Mouse (Mus musculus) myocyte (in vitro differentiated cells): ENCODE measurements around the gene Unc119.

Experiments
- CEBPB ChIP-seq: IDR thresholded peaks from 2 replicates; pipeline ENCODE4 v1.6.1; 2011; ENCODE audit warnings: mild to moderate bottlenecking, moderate library complexity; ENCODE audit not compliant: poor library complexity, insufficient read depth, severe bottlenecking
- E2F4 ChIP-seq: IDR thresholded peaks from one replicate; pipeline ENCODE4 v1.6.1; 2011; ENCODE audit warnings: mild to moderate bottlenecking, control low read depth, moderate library complexity; ENCODE audit not compliant: insufficient read depth
- MAX ChIP-seq: IDR thresholded peaks from one replicate; pipeline ENCODE4 v1.6.1; 2011; ENCODE audit warnings: low read depth, mild to moderate bottlenecking, control low read depth
- MYOD1 ChIP-seq, 3 experiments: IDR thresholded peaks; one replicate each; pipeline ENCODE4 v1.6.1; 2011; ENCODE audit warnings: control low read depth in 2 of 3, low read depth in 2 of 3, mild to moderate bottlenecking in 2 of 3, moderate library complexity in 1 of 3; ENCODE audit not compliant: insufficient read length in 2 of 3, control insufficient read depth in 1 of 3
- MYOG ChIP-seq, 3 experiments: IDR thresholded peaks; one replicate each; pipeline ENCODE4 v1.6.1; 2011; ENCODE audit warnings: control low read depth in 2 of 3, low read depth in 2 of 3, mild to moderate bottlenecking in 2 of 3; ENCODE audit not compliant: insufficient read length in 2 of 3, control insufficient read depth in 1 of 3, insufficient read depth in 1 of 3
- POLR2A ChIP-seq: IDR thresholded peaks from one replicate; pipeline ENCODE4 v1.6.1; 2011; ENCODE audit warnings: low read depth, mild to moderate bottlenecking, control low read depth, moderate library complexity; ENCODE audit not compliant: insufficient read length
- POLR2AphosphoS2 ChIP-seq: IDR thresholded peaks from one replicate; pipeline ENCODE4 v1.6.1; 2011; ENCODE audit warnings: low read depth, control low read depth; ENCODE audit not compliant: insufficient read length
- REST ChIP-seq: IDR thresholded peaks from one replicate; pipeline ENCODE4 v1.6.1; 2011; ENCODE audit warnings: mild to moderate bottlenecking, control low read depth, moderate library complexity; ENCODE audit not compliant: insufficient read depth, insufficient read length
- TCF12 ChIP-seq: IDR thresholded peaks from one replicate; pipeline ENCODE4 v1.6.1; 2011; ENCODE audit warnings: mild to moderate bottlenecking, control low read depth; ENCODE audit not compliant: poor library complexity, insufficient read depth, severe bottlenecking
- TCF3 ChIP-seq: IDR thresholded peaks from one replicate; pipeline ENCODE4 v1.6.1; 2011; ENCODE audit warnings: low read depth, control low read depth; ENCODE audit not compliant: insufficient read length
- USF1 ChIP-seq: IDR thresholded peaks from one replicate; pipeline ENCODE4 v1.6.1; 2011; ENCODE audit warnings: low read depth, mild to moderate bottlenecking, control low read depth, moderate library complexity

- TF ChIP-seq POLR2A (no peak), E2F4 (no peak), TCF12 (no peak), CEBPB (no peak), POLR2AphosphoS2 (no peak), USF1 (no peak), MYOG (IDR thresholded peaks at IDR 0.05; ENCODE audit: control insufficient read depth in 1 of 3, insufficient read depth in 1 of 3, insufficient read length in 2 of 3, low read depth in 2 of 3) (peak in 1 of 3 experiments; percentile 1), MYOD1 (IDR thresholded peaks at IDR 0.05; ENCODE audit: control insufficient read depth in 1 of 3, insufficient read length in 2 of 3, low read depth in 2 of 3) (no peak), MAX (no peak), TCF3 (no peak), REST (no peak)
Measured at GRCm38 (mm10) chr11:78360789-78361131, 17.5 kb downstream of the Unc119 start.
